Mouse (Mus musculus): ENCODE data around the gene Cyp2d22. TPM values are rescaled to one million over a fixed set of nuclear protein-coding genes. Genes with fewer than 3 reads are reported as not detected.

Gene Cyp2d22
- polyA plus RNA-seq, 1 experiment from 2014 or later = 4.4 TPM

DNA sequence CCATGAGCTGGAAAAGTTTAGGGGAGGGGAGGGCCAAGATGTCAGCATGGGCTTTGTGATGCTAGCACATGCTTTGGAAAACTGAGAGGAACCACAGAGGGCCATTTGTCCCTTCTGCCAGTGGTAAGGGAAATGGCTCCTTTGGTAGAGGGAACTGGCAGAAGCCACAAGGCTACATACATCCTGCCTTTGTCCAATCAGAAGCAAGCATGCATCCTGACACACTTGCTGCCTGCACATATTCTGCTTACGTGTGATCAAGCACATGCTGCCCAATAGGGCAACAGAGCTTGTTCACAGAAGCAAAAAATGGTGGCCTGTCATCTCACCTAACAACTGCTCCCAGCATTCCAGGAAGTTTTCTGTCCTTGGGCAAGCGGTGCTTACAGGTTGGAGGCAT is 54.7 kb downstream of the Cyp2d22 start:
- H3K4me2 ChIP-seq = no peak overlapping the region
- H3K27ac ChIP-seq (ENCODE audit: low read depth, low read length) = no peak overlapping the region
- no peak for ATAC-seq (replicated peaks; ENCODE audit: insufficient number of reproducible peaks, low FRiP score, low TSS enrichment)
- H3K9me3 ChIP-seq (replicated peaks; ENCODE audit: control insufficient read depth, low read length) = no peaks in the 10 kb centered on the region
- no peak overlapping the region for H3K9ac ChIP-seq (ENCODE audit: low read depth, low read length)
- H3K36me3 ChIP-seq (ENCODE audit: control insufficient read depth, insufficient read depth, low read length) = peaks cover 3% of the 10 kb centered on the region; the same call in 1 of the 2 replicates
- no peaks in the 10 kb centered on the region for H3K4me1 ChIP-seq (ENCODE audit: control insufficient read depth, insufficient read depth, low read length)
- 70% methylated on average over 2 of the region's 2 CpGs for WGBS (ENCODE audit: insufficient replicate concordance)
- H3K4me3 ChIP-seq (ENCODE audit: low read depth, low read length) = no peak overlapping the region
- H3K27me3 ChIP-seq (ENCODE audit: control insufficient read depth, insufficient read depth, low read length) = no peaks in the 10 kb centered on the region

GRCm38 (mm10) chr15:82322195-82322594 is 57.9 kb downstream of the Cyp2d22 start:
- Histone ChIP-seq H3K27ac (ENCODE audit: low read depth, low read length) (no peak overlapping the region), H3K36me3 (ENCODE audit: control insufficient read depth, insufficient read depth, low read length) (no peaks in the 10 kb centered on the region), H3K9ac (ENCODE audit: low read depth, low read length) (no peak overlapping the region), H3K4me1 (ENCODE audit: control insufficient read depth, insufficient read depth, low read length) (no peaks in the 10 kb centered on the region), H3K27me3 (ENCODE audit: control insufficient read depth, insufficient read depth, low read length) (no peaks in the 10 kb centered on the region), H3K4me2 (no peak overlapping the region), H3K9me3 (replicated peaks; ENCODE audit: control insufficient read depth, low read length) (no peaks in the 10 kb centered on the region), H3K4me3 (ENCODE audit: low read depth, low read length) (no peak overlapping the region)
- ATAC-seq (replicated peaks; ENCODE audit: insufficient number of reproducible peaks, low FRiP score, low TSS enrichment) = no peak
- 82% methylated on average over 8 of the region's 8 CpGs for WGBS (ENCODE audit: insufficient replicate concordance)

Small RNA genes within 50 kb of the gene (microRNA-seq; reads per million reads assigned to microRNA genes)
- gene Gm25990 (ENCODE audit: borderline number of aligned reads) (not detected), gene Gm27331 (ENCODE audit: borderline number of aligned reads) (not detected), gene Mir7684 (ENCODE audit: borderline number of aligned reads) (not detected)

Other genes with a start within 250 kb of the Cyp2d22 start
- 82.3 and 88.1 TPM in 2 replicates for gene Srebf2, start 233.1 kb downstream of the Cyp2d22 start, polyA plus RNA-seq (2014; fragmentation: Nextera tagmentation; extraction: Ambion mirVana)
- gene Shisa8, start 167.4 kb downstream of the Cyp2d22 start, polyA plus RNA-seq (2014; fragmentation: Nextera tagmentation; extraction: Ambion mirVana) = 0.07 TPM in 1 of 2 replicates, not detected in the other
- 0.29 TPM in 1 of 2 replicates, not detected in the other for gene Tnfrsf13c, start 155.9 kb downstream of the Cyp2d22 start, polyA plus RNA-seq (2014; fragmentation: Nextera tagmentation; extraction: Ambion mirVana)
- gene Cenpm, start 135.5 kb downstream of the Cyp2d22 start, polyA plus RNA-seq (2014; fragmentation: Nextera tagmentation; extraction: Ambion mirVana) = 59.7 and 67.3 TPM in 2 replicates
- not detected in 2 replicates for gene 1500009C09Rik, start 127.9 kb downstream of the Cyp2d22 start, polyA plus RNA-seq (2014; fragmentation: Nextera tagmentation; extraction: Ambion mirVana)
- gene Sept3, start 105.4 kb downstream of the Cyp2d22 start, polyA plus RNA-seq (2014; fragmentation: Nextera tagmentation; extraction: Ambion mirVana) = 5.0 and 6.2 TPM in 2 replicates
- 0.40 and 0.56 TPM in 2 replicates for gene Wbp2nl, start 81.3 kb downstream of the Cyp2d22 start, polyA plus RNA-seq (2014; fragmentation: Nextera tagmentation; extraction: Ambion mirVana)
- gene Naga, start 41.3 kb downstream of the Cyp2d22 start, polyA plus RNA-seq (2014; fragmentation: Nextera tagmentation; extraction: Ambion mirVana) = 33.4 and 38.7 TPM in 2 replicates
- 10.0 and 11.3 TPM in 2 replicates for gene Pheta2, start 41.3 kb downstream of the Cyp2d22 start, polyA plus RNA-seq (2014; fragmentation: Nextera tagmentation; extraction: Ambion mirVana)
- 320 and 330 TPM in 2 replicates for gene Smdt1, start 41.3 kb downstream of the Cyp2d22 start, polyA plus RNA-seq (2014; fragmentation: Nextera tagmentation; extraction: Ambion mirVana)
- gene Ndufa6, start 25.9 kb downstream of the Cyp2d22 start, polyA plus RNA-seq (2014; fragmentation: Nextera tagmentation; extraction: Ambion mirVana) = 462 and 487 TPM in 2 replicates
- not detected in 2 replicates for gene Cyp2d11, start 13.8 kb upstream of the Cyp2d22 start, polyA plus RNA-seq (2014; fragmentation: Nextera tagmentation; extraction: Ambion mirVana)
- gene Cyp2d10, start 26.9 kb upstream of the Cyp2d22 start, polyA plus RNA-seq (2014; fragmentation: Nextera tagmentation; extraction: Ambion mirVana) = 0.40 TPM in 1 of 2 replicates, not detected in the other
- gene Cyp2d9, start 53.2 kb upstream of the Cyp2d22 start, polyA plus RNA-seq (2014; fragmentation: Nextera tagmentation; extraction: Ambion mirVana) = not detected in 2 replicates
- gene Cyp2d12, start 174.8 kb upstream of the Cyp2d22 start, polyA plus RNA-seq (2014; fragmentation: Nextera tagmentation; extraction: Ambion mirVana) = not detected in 2 replicates
- gene Cyp2d34, start 240.7 kb upstream of the Cyp2d22 start, polyA plus RNA-seq (2014; fragmentation: Nextera tagmentation; extraction: Ambion mirVana) = not detected in 2 replicates